Mouse (Mus musculus) left cerebral cortex, postnatal 25 days (tissue): ENCODE results near the gene Senp1. TPM values are rescaled to one million over a fixed set of nuclear protein-coding genes. Genes with fewer than 3 reads are reported as not detected.

Source experiments
- DNase-seq, 2 experiments: peaks; one replicate each; pipeline ENCODE4 v3.0.0; 2022; ENCODE audit warnings: low spot score in 2 of 2, mixed read lengths in 1 of 2
- intact Hi-C: fragments of 180-260 bp; cut with DNase I; formaldehyde crosslinking; loops from one replicate; pipeline ENCODE4 v1.15.1; 2025
- total RNA-seq, 2 experiments: library from RNA; stranded (reverse); gene quantifications; 2 replicates each; pipeline ENCODE4 v1.2.3; 2021

The Senp1 gene
- total RNA-seq = 10 to 100 TPM in 1 of 2 experiments, 1 to 10 TPM in 1; 9.6 to 12.5 TPM

GRCm38 (mm10) chr15:98093121-98094011 lies at the start of gene Senp1:
Gene Senp1, minus strand, starts transcription at chr15:98093744.
- intact Hi-C loops = loop anchor here (2.0 to 10.0 kb wide), 6 partner anchors 15 to 411 kb away; partner anchors contain the start of genes Asb8, Ccdc184 and Zfp641

GRCm38 (mm10) chr15:98142515-98142914 lies 49.0 kb upstream of the Senp1 start:
- DNase-seq = peak in 1 of 2 experiments; percentile 34
- intact Hi-C loops = loop anchor here (2.0 kb wide), 1 partner anchor 34 kb away; no protein-coding TSS in a partner anchor

More at GRCm38 (mm10) chr15:98093121-98094011, at the start of gene Senp1:
- peak; percentile 91 for DNase-seq

- intact Hi-C loops = no loop called here
- DNase-seq = no peak
These were observed 47.3 kb upstream of the Senp1 start for GRCm38 (mm10) chr15:98140809-98141208.

GRCm38 (mm10) chr15:98139763-98140162 lies 46.2 kb upstream of the Senp1 start:
- intact Hi-C loops = no loop called here
- DNase-seq = no peak

- no peak for DNase-seq
- intact Hi-C loops = no loop called here
These were observed 43.3 kb upstream of the Senp1 start for GRCm38 (mm10) chr15:98136871-98137270.

GRCm38 (mm10) chr15:98135671-98136070 lies 42.1 kb upstream of the Senp1 start:
- intact Hi-C loops = no loop called here
- DNase-seq = no peak

- intact Hi-C loops = no loop called here
- peak in 1 of 2 experiments; percentile 45 for DNase-seq
These were observed 41.1 kb upstream of the Senp1 start for GRCm38 (mm10) chr15:98134666-98135065.

- DNase-seq = peak in 1 of 2 experiments; percentile 57
- intact Hi-C loops = no loop called here
These were observed 40.5 kb upstream of the Senp1 start for GRCm38 (mm10) chr15:98134034-98134433.

GRCm38 (mm10) chr15:98133471-98133870 lies 39.9 kb upstream of the Senp1 start:
- intact Hi-C loops = no loop called here
- DNase-seq = no peak

- DNase-seq = no peak
- intact Hi-C loops = no loop called here
These were observed 38.6 kb upstream of the Senp1 start for GRCm38 (mm10) chr15:98131942-98132655.

- no peak for DNase-seq
- intact Hi-C loops = no loop called here
These were observed 37.9 kb upstream of the Senp1 start for GRCm38 (mm10) chr15:98131451-98131850.

- intact Hi-C loops = no loop called here
- no peak for DNase-seq
These were observed 37.5 kb upstream of the Senp1 start for GRCm38 (mm10) chr15:98131001-98131400.

GRCm38 (mm10) chr15:98120831-98121230 lies 27.3 kb upstream of the Senp1 start:
- DNase-seq = no peak
- intact Hi-C loops = no loop called here

GRCm38 (mm10) chr15:98119363-98119762 lies 25.8 kb upstream of the Senp1 start:
- intact Hi-C loops = no loop called here
- DNase-seq = no peak

GRCm38 (mm10) chr15:98116287-98116686 lies 22.7 kb upstream of the Senp1 start:
- no peak for DNase-seq
- intact Hi-C loops = no loop called here

- intact Hi-C loops = no loop called here
- DNase-seq = no peak
These were observed 22.2 kb upstream of the Senp1 start for GRCm38 (mm10) chr15:98115779-98116163.

GRCm38 (mm10) chr15:98114852-98115778 lies 21.6 kb upstream of the Senp1 start:
- no peak for DNase-seq
- intact Hi-C loops = no loop called here

GRCm38 (mm10) chr15:98114098-98114851 lies 20.7 kb upstream of the Senp1 start:
- no peak for DNase-seq
- intact Hi-C loops = no loop called here

GRCm38 (mm10) chr15:98111791-98112190 lies 18.2 kb upstream of the Senp1 start:
- no peak for DNase-seq
- intact Hi-C loops = no loop called here
